Mouse (Mus musculus): ENCODE results near the gene 5730596B20Rik. TPM values are rescaled to one million over a fixed set of nuclear protein-coding genes. Genes with fewer than 3 reads are reported as not detected.

Gene 5730596B20Rik
- polyA plus RNA-seq, 1 experiment from 2014 or later, result 2.6 TPM

GRCm38 (mm10) chr6:52205638-52206621 is 28.6 kb downstream of the 5730596B20Rik start:
- peak overlapping the region; percentile 84 for H3K4me2 ChIP-seq (ENCODE audit: low read depth, low read length)
- peak overlapping the region; percentile 71 for H3K4me3 ChIP-seq (replicated peaks; ENCODE audit: low read length)
- peak overlapping the region; percentile 73 for H3K9ac ChIP-seq (ENCODE audit: low read length)
- peak overlapping the region; percentile 70 for H3K27ac ChIP-seq (ENCODE audit: low read length)
- no peaks in the 10 kb centered on the region for H3K36me3 ChIP-seq (ENCODE audit: control insufficient read depth, insufficient read depth, low read length)
- H3K27me3 ChIP-seq (ENCODE audit: control insufficient read depth, insufficient read depth, low read length), result peaks cover 40% of the 10 kb centered on the region
- no peaks in the 10 kb centered on the region for H3K9me3 ChIP-seq (replicated peaks; ENCODE audit: control insufficient read depth, low read length)
- WGBS, result 14% methylated on average over 55 of the region's 55 CpGs
- H3K4me1 ChIP-seq (ENCODE audit: control insufficient read depth, insufficient read depth, low read length), result peaks cover 4% of the 10 kb centered on the region; the same call in 1 of the 2 replicates
- no peak for ATAC-seq (ENCODE audit: insufficient read depth, low FRiP score)

- no peaks in the 10 kb centered on the region for H3K36me3 ChIP-seq (ENCODE audit: control insufficient read depth, insufficient read depth, low read length)
- peaks cover 4% of the 10 kb centered on the region; the same call in 1 of the 2 replicates for H3K4me1 ChIP-seq (ENCODE audit: control insufficient read depth, insufficient read depth, low read length)
- H3K9ac ChIP-seq (ENCODE audit: low read length), result peak overlapping the region; percentile 43
- peak overlapping the region; percentile 71 for H3K4me3 ChIP-seq (replicated peaks; ENCODE audit: low read length)
- H3K27me3 ChIP-seq (ENCODE audit: control insufficient read depth, insufficient read depth, low read length), result peaks cover 51% of the 10 kb centered on the region
- ATAC-seq (ENCODE audit: insufficient read depth, low FRiP score), result no peak
- peak overlapping the region; percentile 70 for H3K27ac ChIP-seq (ENCODE audit: low read length)
- peak overlapping the region; percentile 84 for H3K4me2 ChIP-seq (ENCODE audit: low read depth, low read length)
- H3K9me3 ChIP-seq (replicated peaks; ENCODE audit: control insufficient read depth, low read length), result no peaks in the 10 kb centered on the region
- 23% methylated on average over 4 of the region's 4 CpGs for WGBS
These were observed 29.8 kb downstream of the 5730596B20Rik start for GRCm38 (mm10) chr6:52206882-52207683.

GRCm38 (mm10) chr6:52207684-52207976 is 30.3 kb downstream of the 5730596B20Rik start:
- Histone ChIP-seq H3K27me3 (ENCODE audit: control insufficient read depth, insufficient read depth, low read length) (peaks cover 53% of the 10 kb centered on the region), H3K4me1 (ENCODE audit: control insufficient read depth, insufficient read depth, low read length) (peaks cover 4% of the 10 kb centered on the region; the same call in 1 of the 2 replicates), H3K4me3 (replicated peaks; ENCODE audit: low read length) (peak overlapping the region; percentile 71), H3K4me2 (ENCODE audit: low read depth, low read length) (peak overlapping the region; percentile 84), H3K27ac (ENCODE audit: low read length) (peak overlapping the region; percentile 70), H3K9ac (ENCODE audit: low read length) (peak overlapping the region; percentile 43), H3K36me3 (ENCODE audit: control insufficient read depth, insufficient read depth, low read length) (no peaks in the 10 kb centered on the region), H3K9me3 (replicated peaks; ENCODE audit: control insufficient read depth, low read length) (no peaks in the 10 kb centered on the region)
- ATAC-seq (ENCODE audit: insufficient read depth, low FRiP score), result no peak

- H3K9ac ChIP-seq (ENCODE audit: low read length), result peak within 1 kb of the TSS; percentile 70
- WGBS, result 4% methylated on average over 47 of the region's 47 CpGs
These were observed 31.0 kb downstream of the 5730596B20Rik start, which contains the start of gene Hoxa6 for GRCm38 (mm10) chr6:52208072-52208867. TSS of gene Hoxa6 (minus strand) at chr6:52208722.

GRCm38 (mm10) chr6:52208868-52209684 is 31.8 kb downstream of the 5730596B20Rik start:
- peak overlapping the region; percentile 70 for H3K9ac ChIP-seq (ENCODE audit: low read length)
- H3K27me3 ChIP-seq (ENCODE audit: control insufficient read depth, insufficient read depth, low read length), result peaks cover 65% of the 10 kb centered on the region
- H3K27ac ChIP-seq (ENCODE audit: low read length), result peak overlapping the region; percentile 64
- H3K4me1 ChIP-seq (ENCODE audit: control insufficient read depth, insufficient read depth, low read length), result peaks cover 4% of the 10 kb centered on the region; the same call in 1 of the 2 replicates
- H3K4me3 ChIP-seq (replicated peaks; ENCODE audit: low read length), result peak overlapping the region; percentile 46
- no peaks in the 10 kb centered on the region for H3K9me3 ChIP-seq (replicated peaks; ENCODE audit: control insufficient read depth, low read length)
- ATAC-seq (ENCODE audit: insufficient read depth, low FRiP score), result no peak
- WGBS, result 19% methylated on average over 18 of the region's 18 CpGs
- peak overlapping the region; percentile 84 for H3K4me2 ChIP-seq (ENCODE audit: low read depth, low read length)
- no peaks in the 10 kb centered on the region for H3K36me3 ChIP-seq (ENCODE audit: control insufficient read depth, insufficient read depth, low read length)

More at GRCm38 (mm10) chr6:52208072-52208867, 31.0 kb downstream of the 5730596B20Rik start, which contains the start of gene Hoxa6:
- peaks cover 4% of the 10 kb centered on the region; the same call in 1 of the 2 replicates for H3K4me1 ChIP-seq (ENCODE audit: control insufficient read depth, insufficient read depth, low read length)
- ATAC-seq (ENCODE audit: insufficient read depth, low FRiP score), result no peak
- H3K27ac ChIP-seq (ENCODE audit: low read length), result peak within 1 kb of the TSS; percentile 70
- H3K9me3 ChIP-seq (replicated peaks; ENCODE audit: control insufficient read depth, low read length), result no peaks in the 10 kb centered on the region
- peak within 1 kb of the TSS; percentile 71 for H3K4me3 ChIP-seq (replicated peaks; ENCODE audit: low read length)
- peak within 1 kb of the TSS; percentile 84 for H3K4me2 ChIP-seq (ENCODE audit: low read depth, low read length)
- H3K27me3 ChIP-seq (ENCODE audit: control insufficient read depth, insufficient read depth, low read length), result peaks cover 58% of the 10 kb centered on the region
- no peaks in the 10 kb centered on the region for H3K36me3 ChIP-seq (ENCODE audit: control insufficient read depth, insufficient read depth, low read length)

- peak overlapping the region; percentile 70 for H3K9ac ChIP-seq (ENCODE audit: low read length)
- peaks cover 2% of the 10 kb centered on the region; the same call in 1 of the 2 replicates for H3K4me1 ChIP-seq (ENCODE audit: control insufficient read depth, insufficient read depth, low read length)
- WGBS, result 26% methylated on average over 12 of the region's 12 CpGs
- H3K36me3 ChIP-seq (ENCODE audit: control insufficient read depth, insufficient read depth, low read length), result no peaks in the 10 kb centered on the region
- peak overlapping the region; percentile 46 for H3K4me3 ChIP-seq (replicated peaks; ENCODE audit: low read length)
- no peaks in the 10 kb centered on the region for H3K9me3 ChIP-seq (replicated peaks; ENCODE audit: control insufficient read depth, low read length)
- peak overlapping the region; percentile 44; the same call in 1 of the 2 replicates for H3K27ac ChIP-seq (ENCODE audit: low read length)
- peak overlapping the region; percentile 84 for H3K4me2 ChIP-seq (ENCODE audit: low read depth, low read length)
- H3K27me3 ChIP-seq (ENCODE audit: control insufficient read depth, insufficient read depth, low read length), result peaks cover 71% of the 10 kb centered on the region
- ATAC-seq (ENCODE audit: insufficient read depth, low FRiP score), result no peak
These were observed 32.4 kb downstream of the 5730596B20Rik start for GRCm38 (mm10) chr6:52209685-52210046.

- Histone ChIP-seq H3K36me3 (ENCODE audit: control insufficient read depth, insufficient read depth, low read length) (no peaks in the 10 kb centered on the region), H3K27ac (ENCODE audit: low read length) (peak overlapping the region; percentile 57), H3K27me3 (ENCODE audit: control insufficient read depth, insufficient read depth, low read length) (peaks cover 79% of the 10 kb centered on the region), H3K9ac (ENCODE audit: low read length) (peak overlapping the region; percentile 73), H3K4me2 (ENCODE audit: low read depth, low read length) (peak overlapping the region; percentile 84), H3K4me1 (ENCODE audit: control insufficient read depth, insufficient read depth, low read length) (no peaks in the 10 kb centered on the region; the same call in 1 of the 2 replicates), H3K9me3 (replicated peaks; ENCODE audit: control insufficient read depth, low read length) (no peaks in the 10 kb centered on the region), H3K4me3 (replicated peaks; ENCODE audit: low read length) (peak overlapping the region; percentile 54)
- 2% methylated on average over 37 of the region's 37 CpGs for WGBS
- peak; percentile 48; the same call in 1 of the 2 replicates for ATAC-seq (ENCODE audit: insufficient read depth, low FRiP score)
These were observed 34.1 kb downstream of the 5730596B20Rik start for GRCm38 (mm10) chr6:52211170-52211935.
